8 mouse cellular contexts compared by ENCODE assay signal in genomic region chr2:154656710-154657485, GRCm38 (mm10). TPM values are rescaled to one million over a fixed set of nuclear protein-coding genes. Genes with fewer than 3 reads are reported as not detected.
DNase-seq lines count a peak whose midpoint lies in the region; ATAC-seq and TF ChIP-seq lines count a peak whose summit lies in the region.

No protein-coding gene starts in this region.

- TF ChIP-seq CTCF in ES-Bruce4 (IDR thresholded peaks at IDR 0.05; ENCODE audit: low read depth, low read length) = no peak
- no peak for TF ChIP-seq CTCF in liver, postnatal 0 days (IDR thresholded peaks at IDR 0.05; ENCODE audit: low read depth)

- intact Hi-C loops in heart, postnatal 10 days (cut with DNase I) = no loop called here

- peak overlapping the region; percentile 91 for H3K4me2 ChIP-seq in forebrain, embryonic 13.5 days
- H3K4me2 ChIP-seq in liver, postnatal 0 days (ENCODE audit: low read depth, low read length) = peak overlapping the region; percentile 78
- H3K4me2 ChIP-seq in neural tube, embryonic 14.5 days (ENCODE audit: low read depth, low read length) = peak overlapping the region; percentile 81

- H3K9ac ChIP-seq in ES-Bruce4 (ENCODE audit: low read depth, poor library complexity, severe bottlenecking) = peak overlapping the region; percentile 91
- peak overlapping the region; percentile 94 for H3K9ac ChIP-seq in forebrain, embryonic 13.5 days
- H3K9ac ChIP-seq in liver, postnatal 0 days (replicated peaks) = peak overlapping the region; percentile 98
- peak overlapping the region; percentile 89 for H3K9ac ChIP-seq in neural tube, embryonic 14.5 days (replicated peaks; ENCODE audit: low read depth, low read length)

- H3K27me3 ChIP-seq in ES-Bruce4 (ENCODE audit: control insufficient read depth, insufficient read depth, low read length, poor library complexity, severe bottlenecking) = no peaks in the 10 kb centered on the region
- H3K27me3 ChIP-seq in forebrain, embryonic 13.5 days = no peaks in the 10 kb centered on the region
- no peaks in the 10 kb centered on the region for H3K27me3 ChIP-seq in liver, postnatal 0 days (ENCODE audit: insufficient read depth, low read length)
- H3K27me3 ChIP-seq in neural tube, embryonic 14.5 days (ENCODE audit: control insufficient read depth, insufficient read depth, low read length) = no peaks in the 10 kb centered on the region

- peak; percentile 98 to 99 for DNase-seq in heart, postnatal 10 days
- DNase-seq in large intestine, adult 2 months (ENCODE audit: low read depth, low spot score) = peak; percentile 97
- peak; percentile 97 for DNase-seq in liver, postnatal 0 days
- DNase-seq in testis, postnatal 10 days (ENCODE audit: low spot score) = peak; percentile 98

- peaks cover 4% of the 10 kb centered on the region for H3K36me3 ChIP-seq in ES-Bruce4 (ENCODE audit: control insufficient read depth, insufficient read depth, low read length, poor library complexity, severe bottlenecking)
- peaks cover 18% of the 10 kb centered on the region for H3K36me3 ChIP-seq in forebrain, embryonic 13.5 days (ENCODE audit: poor library complexity, severe bottlenecking)
- H3K36me3 ChIP-seq in liver, postnatal 0 days (replicated peaks; ENCODE audit: insufficient read depth, low read length) = peaks cover 14% of the 10 kb centered on the region
- H3K36me3 ChIP-seq in neural tube, embryonic 14.5 days (ENCODE audit: control insufficient read depth, insufficient read depth, low read length) = 0 out of 2 replicates have a peak, but pooled peaks cover 4% of the 10 kb centered on the region

- under 1% methylated on average over 66 of the region's 67 CpGs for WGBS in forebrain, embryonic 13.5 days
- WGBS in large intestine, adult 2 months = under 1% methylated on average over 67 of the region's 67 CpGs
- WGBS in liver, postnatal 0 days (ENCODE audit: insufficient replicate concordance) = under 1% methylated on average over 65 of the region's 67 CpGs
- under 1% methylated on average over 56 of the region's 67 CpGs for WGBS in neural tube, embryonic 14.5 days

- TF ChIP-seq EP300 in ES-Bruce4 (IDR thresholded peaks at IDR 0.05; ENCODE audit: insufficient read depth, low read depth, low read length) = no peak
- no peak for TF ChIP-seq EP300 in liver, postnatal 0 days (IDR thresholded peaks at IDR 0.05; ENCODE audit: low read depth)

- no peak overlapping the region for H3K27ac ChIP-seq in ES-Bruce4 (ENCODE audit: insufficient read depth, low read length)
- H3K27ac ChIP-seq in forebrain, embryonic 13.5 days = peak overlapping the region; percentile 55
- H3K27ac ChIP-seq in liver, postnatal 0 days (ENCODE audit: low read depth) = peak overlapping the region; percentile 96
- H3K27ac ChIP-seq in neural tube, embryonic 14.5 days (ENCODE audit: low read depth, low read length) = peak overlapping the region; percentile 71

- peak; percentile 99 for ATAC-seq in cerebellum, adult (ENCODE audit: insufficient number of reproducible peaks, low FRiP score, low TSS enrichment)
- ATAC-seq in forebrain, embryonic 13.5 days = peak; percentile 100
- peak; percentile 99 for ATAC-seq in liver, postnatal 0 days
- ATAC-seq in neural tube, embryonic 14.5 days (ENCODE audit: low read depth) = peak; percentile 100

- TF ChIP-seq POLR2A in ES-Bruce4 (IDR thresholded peaks at IDR 0.05; ENCODE audit: insufficient read depth, low read length) = no peak

- H3K4me3 ChIP-seq in ES-Bruce4 (ENCODE audit: low read depth, low read length) = peak overlapping the region; percentile 77
- H3K4me3 ChIP-seq in forebrain, embryonic 13.5 days = peak overlapping the region; percentile 90
- H3K4me3 ChIP-seq in liver, postnatal 0 days (ENCODE audit: low read depth, low read length) = peak overlapping the region; percentile 98
- peak overlapping the region; percentile 85 for H3K4me3 ChIP-seq in neural tube, embryonic 14.5 days (ENCODE audit: low read depth, low read length)

- H3K9me3 ChIP-seq in ES-Bruce4 (replicated peaks; ENCODE audit: control insufficient read depth, insufficient read depth, low read length, poor library complexity, severe bottlenecking) = no peaks in the 10 kb centered on the region
- no peaks in the 10 kb centered on the region for H3K9me3 ChIP-seq in forebrain, embryonic 13.5 days (replicated peaks)
- no peaks in the 10 kb centered on the region for H3K9me3 ChIP-seq in liver, postnatal 0 days (ENCODE audit: low read length)
- no peaks in the 10 kb centered on the region for H3K9me3 ChIP-seq in neural tube, embryonic 14.5 days (ENCODE audit: control insufficient read depth, low read length)

- H3K4me1 ChIP-seq in ES-Bruce4 (ENCODE audit: control insufficient read depth, insufficient read depth, low read length) = no peaks in the 10 kb centered on the region
- peaks cover 27% of the 10 kb centered on the region for H3K4me1 ChIP-seq in forebrain, embryonic 13.5 days
- peaks cover 23% of the 10 kb centered on the region for H3K4me1 ChIP-seq in liver, postnatal 0 days (ENCODE audit: insufficient read depth)
- peaks cover 9% of the 10 kb centered on the region for H3K4me1 ChIP-seq in neural tube, embryonic 14.5 days (ENCODE audit: control insufficient read depth, insufficient read depth, low read length)

RNA-seq across cellular contexts. Expression of gene Chmp4b, which starts 5.4 kb away (rescaled TPM):
- 116 and 125 TPM in 2 replicates for polyA plus RNA-seq in ES-Bruce4 (2011; ENCODE audit: insufficient read depth, insufficient read length, low read depth, missing spikeins)
- polyA plus RNA-seq in forebrain, embryonic 13.5 days (2015; fragmentation: Nextera tagmentation; extraction: Ambion mirVana) = 22.4 and 24.9 TPM in 2 replicates
- total RNA-seq in heart, postnatal 10 days (2021) = 100 to 1,000 TPM; 125 to 126 TPM
- polyA plus RNA-seq in large intestine, adult 2 months (2012; rRNA removed) = 187 and 196 TPM in 2 replicates
- polyA plus RNA-seq in liver, postnatal 0 days (2015; fragmentation: Nextera tagmentation; extraction: Ambion mirVana) = 11.9 and 13.1 TPM in 2 replicates
- 15.5 and 16.6 TPM in 2 replicates for polyA plus RNA-seq in neural tube, embryonic 14.5 days (2014; fragmentation: Nextera tagmentation; extraction: Ambion mirVana)

RNA-seq across cellular contexts. Expression of gene 4930519P11Rik, which starts 43.7 kb away (rescaled TPM):
- not detected in 2 replicates for polyA plus RNA-seq in ES-Bruce4 (2011; ENCODE audit: insufficient read depth, insufficient read length, low read depth, missing spikeins)
- 0.79 and 0.88 TPM in 2 replicates for polyA plus RNA-seq in forebrain, embryonic 13.5 days (2015; fragmentation: Nextera tagmentation; extraction: Ambion mirVana)
- total RNA-seq in heart, postnatal 10 days (2021) = not detected
- polyA plus RNA-seq in large intestine, adult 2 months (2012; rRNA removed) = 0.73 TPM in 1 of 2 replicates, not detected in the other
- 0.40 and 0.45 TPM in 2 replicates for polyA plus RNA-seq in liver, postnatal 0 days (2015; fragmentation: Nextera tagmentation; extraction: Ambion mirVana)
- 0.92 TPM in 1 of 2 replicates, not detected in the other for polyA plus RNA-seq in neural tube, embryonic 14.5 days (2014; fragmentation: Nextera tagmentation; extraction: Ambion mirVana)

RNA-seq across cellular contexts. Expression of gene Zfp341, which starts 43.8 kb away (rescaled TPM):
- 3.8 and 5.0 TPM in 2 replicates for polyA plus RNA-seq in ES-Bruce4 (2011; ENCODE audit: insufficient read depth, insufficient read length, low read depth, missing spikeins)
- polyA plus RNA-seq in forebrain, embryonic 13.5 days (2015; fragmentation: Nextera tagmentation; extraction: Ambion mirVana) = 1.5 and 2.0 TPM in 2 replicates
- total RNA-seq in heart, postnatal 10 days (2021) = 1 to 10 TPM; 2.2 to 2.9 TPM
- polyA plus RNA-seq in large intestine, adult 2 months (2012; rRNA removed) = 3.2 and 4.4 TPM in 2 replicates
- 0.75 and 0.85 TPM in 2 replicates for polyA plus RNA-seq in liver, postnatal 0 days (2015; fragmentation: Nextera tagmentation; extraction: Ambion mirVana)
- polyA plus RNA-seq in neural tube, embryonic 14.5 days (2014; fragmentation: Nextera tagmentation; extraction: Ambion mirVana) = 2.0 and 2.1 TPM in 2 replicates

RNA-seq across cellular contexts. Expression of gene Pxmp4, which starts 53.4 kb away (rescaled TPM):
- 8.3 and 9.5 TPM in 2 replicates for polyA plus RNA-seq in ES-Bruce4 (2011; ENCODE audit: insufficient read depth, insufficient read length, low read depth, missing spikeins)
- 10.7 and 13.0 TPM in 2 replicates for polyA plus RNA-seq in forebrain, embryonic 13.5 days (2015; fragmentation: Nextera tagmentation; extraction: Ambion mirVana)
- 10 to 100 TPM; 25.7 to 26.8 TPM for total RNA-seq in heart, postnatal 10 days (2021)
- polyA plus RNA-seq in large intestine, adult 2 months (2012; rRNA removed) = 22.7 and 26.2 TPM in 2 replicates
- 64.2 and 68.5 TPM in 2 replicates for polyA plus RNA-seq in liver, postnatal 0 days (2015; fragmentation: Nextera tagmentation; extraction: Ambion mirVana)
- polyA plus RNA-seq in neural tube, embryonic 14.5 days (2014; fragmentation: Nextera tagmentation; extraction: Ambion mirVana) = 16.0 and 17.5 TPM in 2 replicates
